Mouse (Mus musculus): ENCODE results near the gene Arid5b. TPM values are rescaled to one million over a fixed set of nuclear protein-coding genes. Genes with fewer than 3 reads are reported as not detected.

Arid5b gene
- polyA plus RNA-seq, 1 experiment: 4.5 TPM

GRCm38 (mm10) chr10:68081712-68082111, 196.8 kb downstream of the Arid5b start:
- no peaks in the 10 kb centered on the region for H3K27me3 ChIP-seq (ENCODE audit: control insufficient read depth, insufficient read depth, low read length)
- no peaks in the 10 kb centered on the region for H3K4me1 ChIP-seq (ENCODE audit: control insufficient read depth, insufficient read depth, insufficient read length)
- DNase-seq (ENCODE audit: low read depth in 1 of 2, low spot score in 2 of 2): no peak
- H3K36me3 ChIP-seq (ENCODE audit: control insufficient read depth, insufficient read depth, low read length): no peaks in the 10 kb centered on the region
- TF ChIP-seq CTCF (IDR thresholded peaks at IDR 0.05; ENCODE audit: extremely low read depth, insufficient read depth, insufficient read length, insufficient replicate concordance): no peak
- TF ChIP-seq POLR2A (IDR thresholded peaks at IDR 0.05; ENCODE audit: low read depth, low read length): no peak
- H3K27ac ChIP-seq (ENCODE audit: insufficient read depth, low read length): no peak overlapping the region
- 30% methylated on average over 6 of the region's 6 CpGs for WGBS
- no peak overlapping the region for H3K4me3 ChIP-seq (ENCODE audit: extremely low read depth, insufficient read depth, insufficient read length)

- TF ChIP-seq CTCF (IDR thresholded peaks at IDR 0.05; ENCODE audit: extremely low read depth, insufficient read depth, insufficient read length, insufficient replicate concordance) (no peak), POLR2A (IDR thresholded peaks at IDR 0.05; ENCODE audit: low read depth, low read length) (no peak)
- H3K36me3 ChIP-seq (ENCODE audit: control insufficient read depth, insufficient read depth, low read length): no peaks in the 10 kb centered on the region
- no peak overlapping the region for H3K4me3 ChIP-seq (ENCODE audit: extremely low read depth, insufficient read depth, insufficient read length)
- no peak overlapping the region for H3K27ac ChIP-seq (ENCODE audit: insufficient read depth, low read length)
- WGBS: 67% methylated on average over 10 of the region's 10 CpGs
- H3K27me3 ChIP-seq (ENCODE audit: control insufficient read depth, insufficient read depth, low read length): no peaks in the 10 kb centered on the region
- DNase-seq (ENCODE audit: low read depth in 1 of 2, low spot score in 2 of 2): no peak
- no peaks in the 10 kb centered on the region for H3K4me1 ChIP-seq (ENCODE audit: control insufficient read depth, insufficient read depth, insufficient read length)
These were observed 198.4 kb downstream of the Arid5b start for GRCm38 (mm10) chr10:68079910-68080670.

DNA sequence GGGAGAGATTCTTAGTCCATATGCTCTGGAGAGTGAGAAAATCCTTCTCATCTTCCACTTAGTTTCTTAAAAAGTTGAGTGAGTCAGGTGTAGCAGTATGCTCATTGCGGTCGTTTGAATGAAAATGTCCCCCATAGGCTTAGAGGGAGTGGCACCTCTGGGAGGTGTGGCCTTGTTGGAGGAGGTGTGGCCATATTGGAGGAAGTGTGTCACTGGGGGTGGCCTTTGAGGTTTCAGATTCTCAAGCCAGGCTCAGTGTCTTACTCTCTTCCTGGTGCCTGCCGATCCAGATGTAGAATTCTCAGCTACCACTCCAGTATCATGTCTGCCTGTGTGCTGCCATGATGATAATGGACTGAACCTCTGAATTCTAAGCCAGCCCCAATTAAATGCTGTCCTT, 199.8 kb downstream of the Arid5b start:
- no peak for TF ChIP-seq CTCF (IDR thresholded peaks at IDR 0.05; ENCODE audit: extremely low read depth, insufficient read depth, insufficient read length, insufficient replicate concordance)
- no peak for TF ChIP-seq POLR2A (IDR thresholded peaks at IDR 0.05; ENCODE audit: low read depth, low read length)
- DNase-seq (ENCODE audit: low read depth in 1 of 2, low spot score in 2 of 2): no peak
- WGBS: 96% methylated on average over 3 of the region's 3 CpGs

GRCm38 (mm10) chr10:68075181-68075580, 203.4 kb downstream of the Arid5b start:
- no peak for DNase-seq (ENCODE audit: low read depth in 1 of 2, low spot score in 2 of 2)
- no peaks in the 10 kb centered on the region for H3K4me1 ChIP-seq (ENCODE audit: control insufficient read depth, insufficient read depth, insufficient read length)
- WGBS: 33% methylated on average over 5 of the region's 5 CpGs
- no peaks in the 10 kb centered on the region for H3K27me3 ChIP-seq (ENCODE audit: control insufficient read depth, insufficient read depth, low read length)
- TF ChIP-seq CTCF (IDR thresholded peaks at IDR 0.05; ENCODE audit: extremely low read depth, insufficient read depth, insufficient read length, insufficient replicate concordance) (no peak), POLR2A (IDR thresholded peaks at IDR 0.05; ENCODE audit: low read depth, low read length) (no peak)
- no peaks in the 10 kb centered on the region for H3K36me3 ChIP-seq (ENCODE audit: control insufficient read depth, insufficient read depth, low read length)
- no peak overlapping the region for H3K27ac ChIP-seq (ENCODE audit: insufficient read depth, low read length)
- no peak overlapping the region for H3K4me3 ChIP-seq (ENCODE audit: extremely low read depth, insufficient read depth, insufficient read length)

More for the DNA sequence above, 199.8 kb downstream of the Arid5b start:
- Histone ChIP-seq H3K36me3 (ENCODE audit: control insufficient read depth, insufficient read depth, low read length) (no peaks in the 10 kb centered on the region), H3K4me1 (ENCODE audit: control insufficient read depth, insufficient read depth, insufficient read length) (no peaks in the 10 kb centered on the region), H3K27me3 (ENCODE audit: control insufficient read depth, insufficient read depth, low read length) (no peaks in the 10 kb centered on the region), H3K4me3 (ENCODE audit: extremely low read depth, insufficient read depth, insufficient read length) (no peak overlapping the region), H3K27ac (ENCODE audit: insufficient read depth, low read length) (no peak overlapping the region)

- WGBS: 91% methylated on average over 12 of the region's 12 CpGs
- no peak for TF ChIP-seq CTCF (IDR thresholded peaks at IDR 0.05; ENCODE audit: extremely low read depth, insufficient read depth, insufficient read length, insufficient replicate concordance)
- TF ChIP-seq POLR2A (IDR thresholded peaks at IDR 0.05; ENCODE audit: low read depth, low read length): no peak
- Histone ChIP-seq H3K4me1 (ENCODE audit: control insufficient read depth, insufficient read depth, insufficient read length) (no peaks in the 10 kb centered on the region), H3K4me3 (ENCODE audit: extremely low read depth, insufficient read depth, insufficient read length) (no peak overlapping the region), H3K27ac (ENCODE audit: insufficient read depth, low read length) (no peak overlapping the region), H3K36me3 (ENCODE audit: control insufficient read depth, insufficient read depth, low read length) (no peaks in the 10 kb centered on the region), H3K27me3 (ENCODE audit: control insufficient read depth, insufficient read depth, low read length) (no peaks in the 10 kb centered on the region)
- DNase-seq (ENCODE audit: low read depth in 1 of 2, low spot score in 2 of 2): no peak
These were observed 204.2 kb downstream of the Arid5b start for GRCm38 (mm10) chr10:68074291-68074690.

DNA sequence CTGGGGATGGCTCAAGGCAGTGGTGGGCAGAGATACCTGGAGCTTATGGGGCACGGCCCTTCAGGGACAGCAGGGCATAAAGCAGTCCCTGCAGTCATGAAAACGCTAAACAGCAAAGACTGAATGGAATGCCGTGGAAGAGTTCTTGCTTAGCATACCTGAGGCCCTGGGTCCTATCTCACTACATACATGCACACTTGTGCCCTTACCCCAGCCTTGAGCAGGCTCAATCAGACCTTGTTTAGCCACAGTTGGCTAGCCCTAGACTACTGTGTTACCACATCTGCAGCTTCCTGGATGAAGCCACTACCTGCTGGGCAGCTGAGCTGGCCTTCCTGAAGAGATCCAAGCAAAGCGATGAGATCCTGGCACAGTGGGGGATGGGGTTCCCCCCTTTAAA, 205.9 kb downstream of the Arid5b start:
- no peaks in the 10 kb centered on the region for H3K27me3 ChIP-seq (ENCODE audit: control insufficient read depth, insufficient read depth, low read length)
- no peak overlapping the region for H3K4me3 ChIP-seq (ENCODE audit: extremely low read depth, insufficient read depth, insufficient read length)
- WGBS: 96% methylated on average over 4 of the region's 4 CpGs
- H3K36me3 ChIP-seq (ENCODE audit: control insufficient read depth, insufficient read depth, low read length): no peaks in the 10 kb centered on the region
- TF ChIP-seq CTCF (IDR thresholded peaks at IDR 0.05; ENCODE audit: extremely low read depth, insufficient read depth, insufficient read length, insufficient replicate concordance): no peak
- TF ChIP-seq POLR2A (IDR thresholded peaks at IDR 0.05; ENCODE audit: low read depth, low read length): no peak
- no peak overlapping the region for H3K27ac ChIP-seq (ENCODE audit: insufficient read depth, low read length)
- no peak for DNase-seq (ENCODE audit: low read depth in 1 of 2, low spot score in 2 of 2)
- no peaks in the 10 kb centered on the region for H3K4me1 ChIP-seq (ENCODE audit: control insufficient read depth, insufficient read depth, insufficient read length)

DNA sequence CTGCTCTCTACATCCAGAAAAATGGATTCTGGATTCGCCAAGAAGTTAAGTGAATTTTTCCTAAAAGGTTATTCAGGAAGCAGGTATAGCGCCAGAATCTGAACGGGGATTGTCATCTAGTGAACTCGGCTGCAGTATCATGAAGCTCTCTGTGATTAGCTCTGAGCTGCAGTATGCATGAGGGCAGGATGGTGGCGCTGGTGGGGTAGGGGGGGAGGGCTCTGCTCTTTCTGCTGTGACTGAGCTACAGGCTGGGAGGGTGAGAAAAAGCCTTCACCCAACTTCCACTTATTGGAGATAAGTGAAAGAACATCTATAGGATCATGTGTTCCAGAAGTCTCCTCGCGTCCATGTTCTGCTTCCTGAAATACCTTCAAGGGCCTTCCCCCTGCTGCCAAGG, 207.5 kb downstream of the Arid5b start:
- Histone ChIP-seq H3K4me3 (ENCODE audit: extremely low read depth, insufficient read depth, insufficient read length) (no peak overlapping the region), H3K4me1 (ENCODE audit: control insufficient read depth, insufficient read depth, insufficient read length) (no peaks in the 10 kb centered on the region), H3K27me3 (ENCODE audit: control insufficient read depth, insufficient read depth, low read length) (no peaks in the 10 kb centered on the region), H3K36me3 (ENCODE audit: control insufficient read depth, insufficient read depth, low read length) (no peaks in the 10 kb centered on the region), H3K27ac (ENCODE audit: insufficient read depth, low read length) (no peak overlapping the region)
- TF ChIP-seq CTCF (IDR thresholded peaks at IDR 0.05; ENCODE audit: extremely low read depth, insufficient read depth, insufficient read length, insufficient replicate concordance): no peak
- TF ChIP-seq POLR2A (IDR thresholded peaks at IDR 0.05; ENCODE audit: low read depth, low read length): no peak
- DNase-seq (ENCODE audit: low read depth in 1 of 2, low spot score in 2 of 2): no peak
- WGBS: 88% methylated on average over 7 of the region's 7 CpGs
